Mouse (Mus musculus) central nervous system, embryonic 18 days (tissue): Measurements from ENCODE around the gene Vgf. TPM values are rescaled to one million over a fixed set of nuclear protein-coding genes. Genes with fewer than 3 reads are reported as not detected.

Experiments
- polyA plus RNA-seq: library from polyadenylated mRNA; depleted of rRNA; stranded (reverse); fragments of >200 nt; gene quantifications from 2 replicates; pipeline ENCODE4 v1.2.3, GENCODE M21; 2012; rRNA removed

Vgf gene
- 29.9 and 31.7 TPM in 2 replicates for polyA plus RNA-seq

DNA sequence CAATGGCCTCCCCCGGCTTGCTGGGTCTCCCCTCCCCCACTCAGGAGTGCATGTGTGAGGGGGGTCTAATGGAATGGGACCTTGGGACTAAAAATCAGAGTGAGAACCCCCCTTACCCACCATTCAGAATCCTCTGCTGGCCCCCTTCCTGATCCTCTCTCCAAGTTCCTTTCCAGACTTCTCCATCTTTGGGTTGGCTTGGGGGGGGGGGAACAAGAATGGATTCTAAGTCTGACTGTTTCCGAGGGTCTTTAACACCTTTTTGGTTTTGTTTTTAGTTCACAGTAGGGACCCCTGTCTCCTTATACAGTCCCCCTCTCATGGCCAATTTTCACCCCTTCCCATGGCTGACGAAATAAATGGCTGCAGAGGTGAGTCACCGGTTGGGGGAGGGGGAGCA is at the start of gene Vgf:
Vgf (plus strand) TSS at position 301 of the 400 bp plus-strand sequence.

DNA sequence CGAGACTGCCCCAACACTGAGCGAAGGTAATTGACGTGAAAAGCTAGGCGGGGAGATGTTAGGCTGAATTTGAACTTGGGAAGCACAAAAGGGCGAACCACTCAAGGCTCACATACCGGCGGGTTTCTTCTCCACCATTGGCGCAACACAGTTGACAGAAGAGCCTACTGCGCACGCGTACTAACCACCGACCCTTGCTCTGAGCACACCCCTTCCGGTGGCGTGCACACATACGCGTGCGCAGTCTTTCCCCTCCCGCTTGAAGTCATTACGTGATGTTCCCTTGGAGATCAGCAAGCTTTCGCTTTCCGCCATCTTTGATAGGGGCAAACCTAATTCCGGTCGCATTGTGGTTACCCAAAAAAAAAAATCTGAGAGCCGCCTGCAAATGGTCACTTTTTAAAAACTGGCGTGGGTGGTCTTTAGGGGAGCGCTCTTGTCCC is 39.5 kb upstream of the Vgf start, which contains the start of gene Plod3:
Plod3 (plus strand) TSS at position 325 of the 443 bp plus-strand sequence.

DNA sequence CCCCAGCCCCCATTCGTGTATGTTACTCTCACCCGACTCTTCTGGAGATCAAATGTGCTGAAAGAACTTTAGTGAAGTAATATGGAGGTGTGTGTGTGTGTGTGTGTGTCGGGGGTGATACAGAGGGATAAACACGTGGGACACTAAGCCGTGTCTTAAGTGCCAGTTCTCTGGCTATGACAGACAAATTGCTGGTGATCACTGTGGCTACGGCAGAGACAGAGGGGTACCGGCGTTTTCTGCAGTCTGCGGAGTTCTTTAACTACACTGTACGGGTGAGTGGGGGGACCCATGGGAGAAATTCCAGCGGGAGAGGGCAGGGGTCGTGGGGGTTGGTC is 38.3 kb upstream of the Vgf start, which contains the start of gene Znhit1:
Znhit1 (minus strand) TSS at position 88 of the 338 bp plus-strand sequence.

DNA sequence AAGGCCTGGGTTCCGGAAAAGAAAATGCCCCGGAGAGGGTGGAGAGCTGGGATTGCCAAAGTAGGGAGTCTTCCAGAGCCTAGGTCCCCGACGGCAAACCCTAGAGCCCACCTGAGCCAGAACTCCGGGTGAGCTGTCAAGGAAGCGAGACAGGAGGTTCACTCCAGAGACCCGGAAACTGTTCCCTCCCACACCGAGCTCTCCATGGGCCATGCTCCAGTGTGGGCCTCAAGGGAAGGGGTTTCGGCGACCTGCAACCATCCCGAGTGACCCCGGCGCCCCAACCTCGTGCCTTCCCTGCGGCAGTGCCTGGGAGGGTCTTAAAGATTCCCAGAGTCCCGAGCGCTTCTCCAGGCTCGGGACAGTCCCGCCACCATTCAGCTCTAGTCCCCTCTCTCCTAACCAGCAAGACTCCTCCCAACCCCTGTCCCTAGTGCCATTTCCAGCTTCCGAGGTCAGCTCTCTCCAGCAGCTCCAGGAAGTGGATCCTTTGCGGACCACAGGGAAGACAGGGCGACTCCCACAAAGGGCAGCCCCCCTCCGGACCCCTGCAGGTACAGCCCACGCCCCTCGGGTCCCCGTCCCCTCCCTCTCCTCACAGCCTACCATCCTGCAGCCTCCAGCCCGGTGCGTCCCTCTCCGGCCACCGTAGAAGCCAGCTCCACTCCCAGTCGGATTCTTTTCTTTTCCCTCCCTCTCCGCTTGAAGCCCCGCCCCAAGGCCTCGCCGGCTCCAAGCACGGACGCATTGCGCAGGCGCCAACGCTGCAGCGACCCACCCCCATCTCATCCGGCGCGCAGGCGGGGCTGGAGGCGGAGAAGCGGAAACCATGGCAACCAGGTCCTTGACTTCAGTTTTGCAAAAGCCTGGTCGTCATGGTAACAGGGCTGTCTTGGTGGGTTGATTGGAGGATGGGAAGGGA is 19.5 kb downstream of the Vgf start, which contains the start of gene Ap1s1:
Ap1s1 (minus strand) TSS at position 734 of the 922 bp plus-strand sequence.

DNA sequence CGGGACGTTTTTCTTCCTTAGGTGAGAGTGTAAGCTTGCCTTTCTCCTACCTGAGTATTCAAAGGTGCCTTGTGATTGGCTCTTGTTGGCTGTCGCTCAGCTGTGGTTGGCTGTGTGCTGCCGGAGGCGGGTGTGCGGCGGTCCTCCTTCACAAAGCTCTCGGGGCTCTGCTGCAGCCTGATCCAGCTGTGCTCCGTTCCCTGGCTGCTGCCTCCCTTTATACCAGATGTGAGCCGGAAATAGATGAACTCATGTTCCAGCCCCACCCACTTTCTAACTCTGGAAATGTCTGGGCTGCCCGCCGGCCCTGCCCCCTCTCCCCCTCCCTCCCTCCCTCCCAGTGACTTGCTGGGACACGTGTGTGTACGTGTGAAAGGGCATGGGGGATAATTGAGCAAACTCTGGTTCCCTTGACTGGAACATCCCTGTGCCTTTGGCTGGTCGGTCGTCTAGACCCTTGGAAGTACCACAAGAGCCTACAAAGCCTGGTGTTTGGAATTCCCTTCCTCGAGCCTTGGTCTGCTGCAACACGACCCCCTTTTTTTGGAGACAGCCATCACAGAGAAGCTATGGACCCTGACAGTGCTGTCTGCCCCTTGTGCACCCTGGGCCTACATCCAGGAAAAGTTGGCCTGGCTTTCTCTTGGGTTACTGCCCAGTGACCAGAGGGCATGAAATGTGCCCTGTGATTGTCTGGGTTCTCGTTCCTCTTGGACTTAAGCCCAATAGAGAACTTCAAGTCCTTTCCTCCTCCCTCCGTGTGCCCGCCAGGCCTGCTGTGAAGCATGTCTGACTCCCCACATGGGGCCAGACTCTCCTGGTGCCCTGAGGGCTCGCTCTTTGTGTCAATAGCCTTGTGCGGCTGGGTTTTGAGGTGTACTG is 46.1 kb downstream of the Vgf start, which contains the start of gene Serpine1:
Serpine1 (minus strand) TSS at position 190 of the 882 bp plus-strand sequence.

Other genes with a start within 250 kb of the Vgf start
- gene Col26a1, start 143.2 kb upstream of the Vgf start, polyA plus RNA-seq: 32.1 and 39.8 TPM in 2 replicates
- gene Ift22, start 118.2 kb upstream of the Vgf start, polyA plus RNA-seq: 57.8 and 62.2 TPM in 2 replicates
- 300 and 324 TPM in 2 replicates for gene Fis1, start 73.1 kb upstream of the Vgf start, polyA plus RNA-seq
- gene Cldn15, start 59.8 kb upstream of the Vgf start, polyA plus RNA-seq: 0.35 and 0.51 TPM in 2 replicates
- 66.9 and 71.5 TPM in 2 replicates for gene Plod3, start 39.4 kb upstream of the Vgf start, polyA plus RNA-seq
- 119 and 122 TPM in 2 replicates for gene Znhit1, start 38.4 kb upstream of the Vgf start, polyA plus RNA-seq
- 222 and 227 TPM in 2 replicates for gene Ap1s1, start 19.7 kb downstream of the Vgf start, polyA plus RNA-seq
- 2.3 and 5.1 TPM in 2 replicates for gene Serpine1, start 45.9 kb downstream of the Vgf start, polyA plus RNA-seq
- 1.0 and 1.1 TPM in 2 replicates for gene Trim56, start 89.8 kb downstream of the Vgf start, polyA plus RNA-seq
- gene Muc3, start 122.9 kb downstream of the Vgf start, polyA plus RNA-seq: not detected in 2 replicates
- 2.2 and 2.3 TPM in 2 replicates for gene Muc3a, start 186.0 kb downstream of the Vgf start, polyA plus RNA-seq